ENCODE assay signal across 22 mouse cellular contexts in the genomic region with DNA sequence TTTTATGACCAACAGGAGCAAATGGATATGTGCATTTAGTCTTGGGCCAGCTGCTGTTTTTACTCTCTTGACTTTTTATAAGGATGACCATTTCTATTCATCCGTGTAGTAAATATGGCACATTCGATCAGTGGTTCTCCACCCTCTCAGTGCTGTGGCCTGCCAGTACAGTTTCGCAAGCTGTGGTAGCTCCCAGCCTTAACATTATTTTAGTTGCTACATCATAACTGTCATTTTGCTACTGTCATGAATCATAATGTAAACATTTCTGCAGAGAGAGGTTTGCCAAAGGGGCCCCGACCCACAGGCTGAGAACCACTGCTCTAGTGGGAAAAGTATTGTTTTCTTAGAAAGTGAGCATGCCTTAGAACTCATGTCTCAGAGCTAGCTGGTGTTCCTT. TPM values are rescaled to one million over a fixed set of nuclear protein-coding genes. Genes with fewer than 3 reads are reported as not detected.
DNase-seq lines count a peak whose midpoint lies in the region; ATAC-seq and TF ChIP-seq lines count a peak whose summit lies in the region.
"Had no signal": no experiment of that assay in that cellular context is flagged by ENCODE, and none has a peak within 500 bp of the region (broad histone marks: within the 10 kb centered on the region; RNA-seq: fewer than 3 reads in every experiment).

No protein-coding gene starts in this region.

- H3K4me2 ChIP-seq in lung, embryonic 14.5 days = no peak overlapping the region
- H3K4me2 ChIP-seq in myocyte (ENCODE audit: low read depth) = no peak overlapping the region
- H3K4me2 ChIP-seq: forebrain, embryonic 13.5 days; heart, embryonic 11.5 days; hindbrain, embryonic 12.5 days; hindbrain, embryonic 15.5 days had no signal

- peak; percentile 48 for DNase-seq in lung, embryonic 14.5 days
- DNase-seq in lung, postnatal 4 days = no peak
- DNase-seq in 3T3-L1 (ENCODE audit: low read depth, low spot score) (peak; percentile 47), MN1 (ENCODE audit: low spot score) (no peak)
- no peak for DNase-seq in cerebellum, postnatal 36 days
- DNase-seq: adrenal gland, postnatal 14 days; cerebellum, adult 11 months; cerebellum, adult 2 months; cerebellum, adult 9-11 months; cerebellum, postnatal 25 days; embryo, embryonic 11 days; gastrocnemius, postnatal 10 days; gastrocnemius, postnatal 36 days had no signal

- WGBS in lung, embryonic 14.5 days = 49% methylated on average over 4 of the region's 4 CpGs

- H3K27me3 ChIP-seq in lung, embryonic 14.5 days (ENCODE audit: insufficient read depth, low read length) = no peaks in the 10 kb centered on the region
- H3K27me3 ChIP-seq in myocyte (ENCODE audit: control insufficient read depth, insufficient read depth, insufficient read length) = no peaks in the 10 kb centered on the region
- H3K27me3 ChIP-seq: forebrain, embryonic 13.5 days; hindbrain, embryonic 12.5 days; hindbrain, embryonic 15.5 days; Patski had no signal

- H3K4me1 ChIP-seq in lung, embryonic 14.5 days (ENCODE audit: insufficient read depth) = no peaks in the 10 kb centered on the region
- H3K4me1 ChIP-seq: forebrain, embryonic 10.5 days; forebrain, embryonic 13.5 days; hindbrain, embryonic 12.5 days; hindbrain, embryonic 15.5 days had no signal

- H3K79me2 ChIP-seq in myocyte (ENCODE audit: control insufficient read depth, insufficient read depth) = peaks cover 15% of the 10 kb centered on the region

- no peak overlapping the region for H3ac ChIP-seq in myocyte (ENCODE audit: control insufficient read depth, insufficient read length)

- no peak overlapping the region for H3K9ac ChIP-seq in lung, embryonic 14.5 days
- H3K9ac ChIP-seq: forebrain, embryonic 13.5 days; hindbrain, embryonic 12.5 days; hindbrain, embryonic 15.5 days had no signal

- no peak overlapping the region for H3K27ac ChIP-seq in lung, embryonic 14.5 days (ENCODE audit: low read depth)
- H3K27ac ChIP-seq: forebrain, embryonic 10.5 days; forebrain, embryonic 13.5 days; hindbrain, embryonic 12.5 days; hindbrain, embryonic 15.5 days had no signal

- no peaks in the 10 kb centered on the region for H3K9me3 ChIP-seq in lung, embryonic 14.5 days (ENCODE audit: low read depth, low read length)
- H3K9me3 ChIP-seq: forebrain, embryonic 10.5 days; forebrain, embryonic 13.5 days; hindbrain, embryonic 12.5 days had no signal

- peaks cover 15% of the 10 kb centered on the region for H3K36me3 ChIP-seq in lung, embryonic 14.5 days (ENCODE audit: insufficient read depth)
- H3K36me3 ChIP-seq in myocyte (ENCODE audit: control insufficient read depth, insufficient read depth) = peaks cover 27% of the 10 kb centered on the region

- ATAC-seq in lung, embryonic 14.5 days (ENCODE audit: insufficient read depth) = peak; percentile 62; the same call in 1 of the 2 replicates
- ATAC-seq in granulocyte monocyte progenitor cell, adult 5-6 weeks (replicated peaks; ENCODE audit: poor library complexity, severe bottlenecking) = peak; percentile 79
- ATAC-seq: forebrain, embryonic 13.5 days; forebrain, embryonic 16.5 days; Patski had no signal

- no peak for TF ChIP-seq CTCF in lung, embryonic 14.5 days (IDR thresholded peaks at IDR 0.05; ENCODE audit: low read depth)

- H3K4me3 ChIP-seq in lung, embryonic 14.5 days (ENCODE audit: low read depth, low read length) = no peak overlapping the region
- H3K4me3 ChIP-seq in myocyte = no peak overlapping the region
- H3K4me3 ChIP-seq: forebrain, embryonic 10.5 days; forebrain, embryonic 13.5 days; hindbrain, embryonic 12.5 days; hindbrain, embryonic 15.5 days had no signal

- no peak for TF ChIP-seq POLR2A in myocyte (IDR thresholded peaks at IDR 0.05; ENCODE audit: insufficient read length, low read depth)

TF ChIP-seq in myocyte, 11 proteins besides CTCF, POLR2A, EP300 and RAD21:
- TF ChIP-seq POLR2AphosphoS2 (IDR thresholded peaks at IDR 0.05; ENCODE audit: insufficient read length, low read depth) = no peak
- TF ChIP-seq SRF (IDR thresholded peaks at IDR 0.05; ENCODE audit: control insufficient read depth, insufficient read length, low read depth) = no peak
- TF ChIP-seq REST (IDR thresholded peaks at IDR 0.05; ENCODE audit: insufficient read depth, insufficient read length) = no peak
- TF ChIP-seq MYOG (IDR thresholded peaks at IDR 0.05; ENCODE audit: control insufficient read depth in 1 of 3, insufficient read depth in 1 of 3, insufficient read length in 2 of 3, low read depth in 2 of 3) = no peak
- no peak for TF ChIP-seq E2F4 (IDR thresholded peaks at IDR 0.05; ENCODE audit: insufficient read depth)
- TF ChIP-seq CEBPB (IDR thresholded peaks at IDR 0.05; ENCODE audit: insufficient read depth, poor library complexity, severe bottlenecking) = 0 out of 2 replicates have a peak, but pooled peaks have one; percentile 45
TF ChIP-seq in myocyte: peak in this region for 1.

RNA-seq across cellular contexts. Expression of a gene that starts 59.1 kb away (rescaled TPM):
- 9.0 and 10.3 TPM in 2 replicates for polyA plus RNA-seq in lung, embryonic 14.5 days (2014; fragmentation: Nextera tagmentation; extraction: Ambion mirVana)
- 25.0 and 45.5 TPM in 2 replicates for total RNA-seq in granulocyte monocyte progenitor cell, adult 5-6 weeks (2014; fragmentation: Nextera tagmentation)
- total RNA-seq in granulocyte monocyte progenitor cell, adult 5-6 weeks (2017) = 39.4 and 40.5 TPM in 2 replicates
- 8.6 TPM for polyA plus RNA-seq in myocyte (2012; fragmentation: generic; extraction: Trizol)

Comparison
In these comparisons a context has a peak if more than half of its experiments do, and no peak if none do; other contexts are left out.
1. DNase-seq: peak in lung, embryonic 14.5 days (single experiment) and 3T3-L1 (single experiment); none in lung, postnatal 4 days (0 of 2), cerebellum, postnatal 36 days (0 of 2) and MN1 (single experiment).